Mouse (Mus musculus): Measurements from ENCODE around the gene 2310030G06Rik. TPM values are rescaled to one million over a fixed set of nuclear protein-coding genes. Genes with fewer than 3 reads are reported as not detected.

The 2310030G06Rik gene
- total and polyA plus RNA-seq, 3 experiments, result not detected

DNA sequence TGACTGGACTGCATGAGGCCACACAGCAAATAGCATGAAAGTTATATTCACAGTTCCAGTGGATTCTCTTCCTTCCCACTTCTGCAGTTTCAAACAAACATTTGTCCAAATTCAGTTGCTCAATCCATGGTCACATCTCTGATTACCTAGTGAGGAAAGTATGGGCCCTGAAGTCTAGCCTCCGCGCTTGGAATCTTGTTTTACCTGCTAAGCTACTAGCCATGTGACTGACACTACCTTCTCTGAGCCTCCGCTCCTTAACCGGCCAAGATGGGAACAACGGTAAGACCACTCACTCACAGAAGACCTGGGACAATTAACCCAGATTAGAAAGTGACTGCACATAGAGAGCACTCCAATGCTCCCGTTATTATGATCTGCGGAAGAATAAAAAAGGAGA, 530 bp downstream of the 2310030G06Rik start:
- H3K27me3 ChIP-seq (ENCODE audit: control insufficient read depth in 1 of 2, insufficient read depth in 2 of 2, low read length in 2 of 2), result peaks cover 10 to 13% of the 10 kb centered on the region in 2 experiments
- H3K36me3 ChIP-seq (ENCODE audit: control insufficient read depth in 1 of 2, insufficient read depth in 2 of 2, low read length in 2 of 2), result no peaks in the 10 kb centered on the region
- H3K27ac ChIP-seq (ENCODE audit: control insufficient read depth, low read depth, low read length), result no peak overlapping the region
- H3K4me3 ChIP-seq (ENCODE audit: control insufficient read depth in 1 of 2, insufficient read depth in 1 of 2, low read depth in 2 of 2, low read length in 2 of 2), result no peak overlapping the region
- DNase-seq (ENCODE audit: low read depth, low spot score), result no peak
- H3K79me2 ChIP-seq (ENCODE audit: control insufficient read depth, insufficient read depth, low read length, poor library complexity), result no peaks in the 10 kb centered on the region
- no peak overlapping the region for H3K9ac ChIP-seq (ENCODE audit: control insufficient read depth, low read depth, low read length, poor library complexity, severe bottlenecking)
- TF ChIP-seq ZC3H11A (IDR thresholded peaks at IDR 0.05; ENCODE audit: low read depth, low read length), result no peak
- no peak for TF ChIP-seq TCF12 (IDR thresholded peaks at IDR 0.05; ENCODE audit: low read depth, low read length)
- no peak for TF ChIP-seq MAX (IDR thresholded peaks at IDR 0.05; ENCODE audit: low read length)
- no peak for TF ChIP-seq ETS1 (IDR thresholded peaks at IDR 0.05; ENCODE audit: low read depth, low read length)
- no peak for TF ChIP-seq TAL1 (IDR thresholded peaks at IDR 0.05; ENCODE audit: low read length)
- no peak for TF ChIP-seq USF2 (IDR thresholded peaks at IDR 0.05; ENCODE audit: borderline replicate concordance in 1 of 2, insufficient read depth in 1 of 2, low read depth in 1 of 2, low read length in 2 of 2)
- no peak for TF ChIP-seq UBTF (IDR thresholded peaks at IDR 0.05; ENCODE audit: borderline replicate concordance, insufficient read depth, low read depth, low read length)
- TF ChIP-seq MEF2A (IDR thresholded peaks at IDR 0.05; ENCODE audit: extremely low read depth, insufficient replicate concordance, low read depth, low read length, poor library complexity, severe bottlenecking), result no peak
- TF ChIP-seq TBP (IDR thresholded peaks at IDR 0.05; ENCODE audit: low read depth, low read length), result no peak
- TF ChIP-seq MYB (IDR thresholded peaks at IDR 0.05; ENCODE audit: low read depth, low read length), result no peak
- TF ChIP-seq EP300 (IDR thresholded peaks at IDR 0.05; ENCODE audit: low read depth in 1 of 2, low read length in 2 of 2), result no peak
- TF ChIP-seq GATA1 (IDR thresholded peaks at IDR 0.05; ENCODE audit: low read depth, low read length), result no peak
- TF ChIP-seq SMC3 (IDR thresholded peaks at IDR 0.05; ENCODE audit: low read depth, low read length), result no peak
- TF ChIP-seq E2F4 (IDR thresholded peaks at IDR 0.05; ENCODE audit: borderline replicate concordance, low read depth, low read length), result no peak
- peaks cover 0 to 3% of the 10 kb centered on the region in 2 experiments; a peak in 1 of 4 replicates for H3K4me1 ChIP-seq (ENCODE audit: control insufficient read depth in 1 of 2, insufficient read depth in 2 of 2, low read length in 2 of 2)
- H3K9me3 ChIP-seq (replicated peaks; ENCODE audit: insufficient read depth, low read length), result no peaks in the 10 kb centered on the region

DNA sequence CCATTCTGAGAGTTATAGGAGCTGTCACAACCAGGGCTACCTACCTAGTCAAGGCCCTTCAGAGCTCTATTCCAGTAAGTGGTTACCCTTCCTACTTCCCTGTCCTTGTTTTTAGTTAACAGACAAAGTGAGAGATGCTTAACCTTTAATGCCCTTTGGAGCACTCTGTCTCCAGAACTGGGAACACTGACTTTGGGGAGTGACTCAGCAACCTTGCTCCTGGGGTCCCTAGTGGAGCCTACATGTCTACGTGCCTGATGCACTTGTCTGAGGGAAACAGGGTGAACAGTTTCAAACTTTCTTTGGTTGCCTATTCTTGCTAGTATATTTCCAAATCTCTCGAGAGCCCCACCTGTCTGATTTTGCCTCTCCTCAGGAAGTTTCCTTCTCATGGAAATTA, 3.6 kb downstream of the 2310030G06Rik start:
- H3K27me3 ChIP-seq (ENCODE audit: control insufficient read depth in 1 of 2, insufficient read depth in 2 of 2, low read length in 2 of 2), result peaks cover 10 to 11% of the 10 kb centered on the region in 2 experiments; a peak in 3 of 4 replicates

More for the DNA sequence above, 3.6 kb downstream of the 2310030G06Rik start:
- no peaks in the 10 kb centered on the region for H3K79me2 ChIP-seq (ENCODE audit: control insufficient read depth, insufficient read depth, low read length, poor library complexity)
- no peaks in the 10 kb centered on the region for H3K36me3 ChIP-seq (ENCODE audit: control insufficient read depth in 1 of 2, insufficient read depth in 2 of 2, low read length in 2 of 2)
- TF ChIP-seq ZMIZ1 (IDR thresholded peaks at IDR 0.05; ENCODE audit: low read depth, low read length) (no peak), RCOR1 (IDR thresholded peaks at IDR 0.05; ENCODE audit: low read depth, low read length) (no peak), NRF1 (IDR thresholded peaks at IDR 0.05; ENCODE audit: insufficient read depth, low read depth, low read length, poor library complexity, severe bottlenecking) (no peak), USF1 (IDR thresholded peaks at IDR 0.05; ENCODE audit: low read depth, low read length) (no peak), MYC (IDR thresholded peaks at IDR 0.05; ENCODE audit: low read depth, low read length) (no peak), RAD21 (IDR thresholded peaks at IDR 0.05; ENCODE audit: low read depth, low read length) (no peak), TBP (IDR thresholded peaks at IDR 0.05; ENCODE audit: low read depth, low read length) (no peak)
- H3K4me1 ChIP-seq (ENCODE audit: control insufficient read depth in 1 of 2, insufficient read depth in 2 of 2, low read length in 2 of 2), result peaks cover 0 to 3% of the 10 kb centered on the region in 2 experiments; a peak in 1 of 4 replicates
- H3K27ac ChIP-seq (ENCODE audit: control insufficient read depth, low read depth, low read length), result no peak overlapping the region
- no peak overlapping the region for H3K4me3 ChIP-seq (ENCODE audit: control insufficient read depth in 1 of 2, insufficient read depth in 1 of 2, low read depth in 2 of 2, low read length in 2 of 2)
- H3K9me3 ChIP-seq (replicated peaks; ENCODE audit: insufficient read depth, low read length), result no peaks in the 10 kb centered on the region
- no peak for DNase-seq (ENCODE audit: low read depth, low spot score)
- H3K9ac ChIP-seq (ENCODE audit: control insufficient read depth, low read depth, low read length, poor library complexity, severe bottlenecking), result no peak overlapping the region

Measured in MEL (cell line).